Mouse (Mus musculus): Measurements from ENCODE around the gene Tmem179. TPM values are rescaled to one million over a fixed set of nuclear protein-coding genes. Genes with fewer than 3 reads are reported as not detected.

The Tmem179 gene
- polyA plus RNA-seq, 1 experiment from 2014 or later, result 0.70 TPM

DNA sequence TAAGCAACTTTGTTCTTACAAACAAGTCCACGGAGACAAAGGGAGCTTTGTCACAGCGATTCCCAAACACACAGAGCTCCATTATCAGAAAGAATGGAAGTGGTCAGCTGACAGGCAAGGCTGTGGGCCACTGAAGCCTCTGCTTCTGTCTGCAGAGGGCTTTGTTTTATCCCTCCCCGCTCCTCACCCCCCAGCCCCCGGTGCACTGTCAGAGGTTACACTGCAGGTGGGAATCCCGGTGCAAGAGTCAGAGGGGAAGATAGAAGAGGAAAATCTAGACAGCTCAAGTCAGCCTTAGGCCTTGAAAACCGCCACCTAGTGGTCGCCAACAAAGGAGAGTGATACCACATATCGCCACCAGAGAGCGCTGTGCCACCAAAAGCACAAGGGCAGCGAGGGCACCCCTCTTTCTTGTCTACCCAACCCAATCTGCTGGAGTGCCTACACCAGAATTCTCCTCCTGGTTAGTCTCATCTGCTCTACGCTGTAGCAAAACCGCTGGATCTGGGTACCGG is 35.4 kb upstream of the Tmem179 start:
- ATAC-seq (ENCODE audit: extremely low read depth, insufficient number of reproducible peaks, low FRiP score, low TSS enrichment), result no peak
- Histone ChIP-seq H3K9me3 (no peaks in the 10 kb centered on the region), H3K4me2 (no peak overlapping the region; the same call in 1 of the 2 replicates), H3K27me3 (replicated peaks) (0 out of 2 replicates have a peak, but pooled peaks cover 12% of the 10 kb centered on the region), H3K9ac (peak overlapping the region; percentile 40; the same call in 1 of the 2 replicates), H3K36me3 (no peaks in the 10 kb centered on the region), H3K4me3 (no peak overlapping the region), H3K4me1 (peaks cover 3% of the 10 kb centered on the region; the same call in 1 of the 2 replicates), H3K27ac (replicated peaks) (no peak overlapping the region)
- 10% methylated on average over 13 of the region's 13 CpGs for WGBS

DNA sequence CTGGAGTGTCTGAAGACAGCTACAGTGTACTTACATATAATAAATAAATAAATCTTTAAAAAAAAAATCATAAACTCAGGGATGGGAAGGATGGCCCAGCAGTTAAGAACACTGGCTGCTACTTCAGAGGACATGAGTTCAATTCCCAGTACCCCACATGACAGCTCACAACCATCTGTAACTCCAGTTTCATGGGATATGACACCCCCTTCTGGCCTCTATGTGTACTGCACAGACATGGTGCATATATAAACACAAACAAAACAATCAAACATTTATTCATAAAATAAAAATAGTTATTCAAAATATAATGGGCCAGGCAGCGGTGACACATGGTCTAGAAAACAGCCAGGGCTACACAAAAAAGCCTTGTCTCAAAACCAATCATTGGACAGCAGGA is 32.7 kb upstream of the Tmem179 start:
- Histone ChIP-seq H3K9me3 (no peaks in the 10 kb centered on the region), H3K36me3 (no peaks in the 10 kb centered on the region), H3K9ac (no peak overlapping the region), H3K4me2 (no peak overlapping the region), H3K27ac (replicated peaks) (no peak overlapping the region), H3K4me1 (peaks cover 10% of the 10 kb centered on the region), H3K4me3 (no peak overlapping the region), H3K27me3 (replicated peaks) (0 out of 2 replicates have a peak, but pooled peaks cover 11% of the 10 kb centered on the region)
- no peak for ATAC-seq (ENCODE audit: extremely low read depth, insufficient number of reproducible peaks, low FRiP score, low TSS enrichment)
- WGBS, result 93% methylated on average over 1 of the region's 1 CpGs

DNA sequence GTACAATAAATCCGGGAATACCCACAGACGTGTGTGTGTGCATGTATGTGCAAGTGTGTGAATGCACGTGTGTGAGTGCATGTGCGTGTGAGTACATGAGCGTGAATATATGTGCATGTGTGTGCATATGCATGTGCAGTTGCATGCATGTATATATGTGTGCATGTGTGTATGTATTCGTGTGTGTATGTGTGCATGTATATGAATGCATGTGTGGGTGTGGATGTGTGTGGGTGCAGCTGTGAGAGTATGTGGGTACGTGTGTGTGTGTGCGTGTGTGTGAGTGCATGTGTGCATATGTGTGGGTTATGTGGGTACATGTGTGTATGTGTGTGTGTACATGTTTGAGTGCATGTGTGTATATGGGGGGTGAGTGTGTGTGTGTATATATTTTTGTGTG is 29.6 kb upstream of the Tmem179 start:
- H3K4me2 ChIP-seq, result no peak overlapping the region
- H3K36me3 ChIP-seq, result no peaks in the 10 kb centered on the region
- no peak overlapping the region for H3K4me3 ChIP-seq
- 85% methylated on average over 8 of the region's 8 CpGs for WGBS
- no peaks in the 10 kb centered on the region for H3K27me3 ChIP-seq (replicated peaks)
- no peak overlapping the region for H3K9ac ChIP-seq
- no peak overlapping the region for H3K27ac ChIP-seq (replicated peaks)
- H3K9me3 ChIP-seq, result no peaks in the 10 kb centered on the region
- no peak for ATAC-seq (ENCODE audit: extremely low read depth, insufficient number of reproducible peaks, low FRiP score, low TSS enrichment)
- peaks cover 17% of the 10 kb centered on the region for H3K4me1 ChIP-seq

DNA sequence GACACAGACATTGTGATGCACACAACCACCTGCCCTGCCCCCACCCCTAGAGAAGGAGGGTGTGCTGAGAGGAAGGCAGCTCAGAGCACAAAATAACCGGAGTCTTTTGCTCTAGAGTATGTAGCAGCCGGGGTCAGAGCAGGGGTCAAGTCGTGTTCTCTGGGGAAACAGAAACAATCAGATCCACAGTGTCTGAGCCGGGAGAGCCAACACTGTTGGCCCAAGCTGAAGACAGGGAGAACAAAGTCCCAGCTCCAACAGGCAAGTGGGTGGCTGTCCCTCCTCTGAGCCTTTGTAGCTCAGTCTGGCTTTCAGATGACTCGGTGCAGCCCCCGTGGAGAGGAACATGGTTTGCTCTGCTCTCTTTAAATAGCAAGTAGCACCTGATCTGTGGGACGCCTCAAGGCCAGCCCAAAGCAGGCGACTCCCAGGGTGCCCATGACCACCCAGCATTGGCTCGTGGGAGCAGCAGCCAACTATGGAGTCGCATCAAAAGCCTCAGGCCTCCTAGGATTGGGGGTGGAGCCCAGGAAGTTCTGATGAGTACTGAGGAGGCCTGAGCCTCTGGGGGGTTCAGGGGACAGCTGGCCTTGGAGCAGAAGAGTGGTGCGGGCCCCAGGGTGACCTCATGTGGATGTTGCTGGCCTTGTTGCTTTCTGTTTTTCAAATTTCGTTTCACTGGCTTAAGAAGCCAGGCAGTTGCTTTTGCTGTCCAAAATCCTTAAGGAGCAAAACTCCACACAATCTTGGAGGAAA is 28.6 kb upstream of the Tmem179 start:
- no peak overlapping the region; the same call in 1 of the 2 replicates for H3K9ac ChIP-seq
- H3K4me1 ChIP-seq, result peaks cover 22% of the 10 kb centered on the region
- no peak overlapping the region for H3K4me3 ChIP-seq
- no peaks in the 10 kb centered on the region for H3K9me3 ChIP-seq
- H3K4me2 ChIP-seq, result no peak overlapping the region
- 36% methylated on average over 12 of the region's 12 CpGs for WGBS
- peaks cover 3% of the 10 kb centered on the region; the same call in 1 of the 2 replicates for H3K27me3 ChIP-seq (replicated peaks)
- ATAC-seq (ENCODE audit: extremely low read depth, insufficient number of reproducible peaks, low FRiP score, low TSS enrichment), result no peak
- no peak overlapping the region for H3K27ac ChIP-seq (replicated peaks)
- H3K36me3 ChIP-seq, result no peaks in the 10 kb centered on the region

DNA sequence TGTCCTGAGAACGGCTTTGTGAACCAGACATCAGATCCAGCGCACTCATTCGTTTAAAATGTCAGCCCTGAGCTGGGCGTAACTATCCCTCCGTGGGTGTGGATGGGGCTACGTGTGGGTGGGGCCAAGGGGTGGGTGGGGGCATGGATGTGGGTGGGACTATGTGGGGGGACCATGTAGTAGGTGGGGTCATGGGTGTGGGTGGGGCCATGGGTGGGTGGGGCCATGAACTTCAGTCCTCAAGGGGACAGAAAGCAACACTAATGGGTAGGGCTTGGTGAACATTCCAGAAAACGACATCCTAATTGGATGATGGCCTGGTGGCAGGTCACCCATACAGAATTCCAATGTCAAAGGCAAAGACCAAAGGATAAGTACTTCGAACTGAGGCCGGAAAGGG is 27.4 kb upstream of the Tmem179 start:
- WGBS, result 65% methylated on average over 9 of the region's 9 CpGs
- H3K4me3 ChIP-seq, result no peak overlapping the region
- ATAC-seq (ENCODE audit: extremely low read depth, insufficient number of reproducible peaks, low FRiP score, low TSS enrichment), result no peak
- peaks cover 22% of the 10 kb centered on the region for H3K4me1 ChIP-seq
- no peak overlapping the region for H3K4me2 ChIP-seq
- peaks cover 10% of the 10 kb centered on the region for H3K27me3 ChIP-seq (replicated peaks)
- no peak overlapping the region for H3K27ac ChIP-seq (replicated peaks)
- H3K9ac ChIP-seq, result no peak overlapping the region
- no peaks in the 10 kb centered on the region for H3K36me3 ChIP-seq
- H3K9me3 ChIP-seq, result no peaks in the 10 kb centered on the region

DNA sequence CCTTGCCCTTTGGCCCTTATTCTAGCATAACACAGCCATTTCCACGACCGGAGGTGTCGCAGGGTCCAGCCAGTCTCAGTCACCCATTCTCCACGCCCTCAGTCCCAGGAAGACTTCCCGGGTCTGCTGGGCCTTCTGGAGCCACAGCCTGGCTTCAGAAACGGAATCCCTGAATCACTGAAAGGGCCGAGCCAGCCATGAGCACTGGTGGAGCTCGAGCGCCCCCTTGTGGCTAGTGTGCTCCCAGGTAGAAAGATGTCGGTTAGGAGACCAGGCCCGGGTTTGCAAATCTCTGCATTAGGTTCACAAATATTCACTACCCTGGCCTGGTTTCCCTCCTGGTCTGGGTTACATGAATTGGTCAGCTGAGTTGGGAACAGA is 26.4 kb upstream of the Tmem179 start:
- 7% methylated on average over 11 of the region's 11 CpGs for WGBS
- no peaks in the 10 kb centered on the region for H3K9me3 ChIP-seq
- H3K4me2 ChIP-seq, result no peak overlapping the region
- H3K4me1 ChIP-seq, result peaks cover 22% of the 10 kb centered on the region
- H3K27ac ChIP-seq (replicated peaks), result no peak overlapping the region
- no peak overlapping the region for H3K4me3 ChIP-seq
- H3K36me3 ChIP-seq, result no peaks in the 10 kb centered on the region
- peaks cover 20% of the 10 kb centered on the region for H3K27me3 ChIP-seq (replicated peaks)
- ATAC-seq (ENCODE audit: extremely low read depth, insufficient number of reproducible peaks, low FRiP score, low TSS enrichment), result no peak
- 0 out of 2 replicates have a peak overlapping the region, but pooled peaks have one; percentile 0 for H3K9ac ChIP-seq

DNA sequence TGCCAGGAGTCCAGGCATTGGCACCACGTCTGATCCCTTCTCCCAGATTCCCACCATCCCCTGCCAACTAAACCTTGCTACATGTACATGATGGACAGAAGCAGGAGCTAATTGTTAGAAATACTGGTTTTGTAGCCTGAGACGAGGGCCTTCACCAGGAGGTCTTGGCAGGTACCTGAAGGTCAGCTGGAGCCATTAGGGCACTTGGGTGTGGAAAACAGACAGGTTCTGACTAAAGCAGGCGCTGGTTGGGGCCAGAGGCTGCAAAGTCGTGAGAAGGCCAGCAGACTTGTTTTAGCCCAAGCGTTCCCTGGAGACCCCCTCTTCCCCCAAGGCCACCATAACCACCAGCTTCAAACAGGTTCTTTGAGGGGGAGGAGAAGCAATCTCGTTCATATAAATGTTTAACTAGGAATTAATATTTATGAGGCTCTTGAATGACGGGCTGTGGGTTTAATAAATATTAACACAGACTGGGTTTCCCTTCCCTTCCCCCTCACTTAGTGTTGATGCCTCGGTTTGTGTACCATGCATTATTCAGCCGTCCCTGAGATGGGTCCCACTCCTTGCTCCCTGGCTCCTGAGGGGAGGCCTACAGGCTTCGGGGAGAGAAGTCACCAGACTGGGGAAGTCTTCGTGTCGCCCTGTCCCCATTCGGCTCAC is 25.8 kb upstream of the Tmem179 start:
- Histone ChIP-seq H3K9me3 (no peaks in the 10 kb centered on the region), H3K4me3 (no peak overlapping the region), H3K27ac (replicated peaks) (no peak overlapping the region), H3K4me2 (no peak overlapping the region), H3K27me3 (replicated peaks) (peaks cover 26% of the 10 kb centered on the region), H3K9ac (0 out of 2 replicates have a peak overlapping the region, but pooled peaks have one; percentile 0), H3K36me3 (no peaks in the 10 kb centered on the region), H3K4me1 (peaks cover 22% of the 10 kb centered on the region)
- 72% methylated on average over 13 of the region's 13 CpGs for WGBS
- no peak for ATAC-seq (ENCODE audit: extremely low read depth, insufficient number of reproducible peaks, low FRiP score, low TSS enrichment)

DNA sequence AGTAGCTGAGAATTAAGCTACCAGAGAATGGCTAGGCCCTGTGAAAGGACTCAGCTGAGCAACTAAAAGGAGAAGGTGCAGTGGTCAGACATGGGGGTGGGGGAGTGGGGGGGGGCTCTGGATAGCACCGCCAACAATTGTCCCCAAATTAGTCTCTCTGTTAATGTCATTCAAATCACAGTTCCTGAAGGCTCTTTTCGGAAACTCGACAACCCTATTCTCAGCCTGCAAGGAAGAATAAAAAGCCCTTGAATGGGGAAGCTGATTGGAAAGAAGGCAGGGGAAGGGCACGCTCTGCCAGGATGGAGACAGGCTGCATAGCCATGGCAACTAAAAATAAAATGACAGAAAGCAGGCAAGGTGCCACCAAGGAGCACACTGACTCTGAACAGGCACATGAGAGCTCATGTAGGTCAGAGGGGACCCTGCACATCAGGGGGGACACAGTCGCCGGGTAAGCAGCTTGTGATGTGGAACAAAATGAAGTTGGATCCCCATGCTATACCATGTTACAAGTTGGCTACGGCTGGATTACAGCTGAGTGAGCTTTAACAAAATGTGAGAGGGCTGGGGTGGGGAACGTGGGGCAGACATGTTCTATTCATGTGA is 25.0 kb upstream of the Tmem179 start:
- H3K27ac ChIP-seq (replicated peaks), result no peak overlapping the region
- H3K4me1 ChIP-seq, result peaks cover 22% of the 10 kb centered on the region
- H3K9me3 ChIP-seq, result no peaks in the 10 kb centered on the region
- no peaks in the 10 kb centered on the region for H3K36me3 ChIP-seq
- no peak for ATAC-seq (ENCODE audit: extremely low read depth, insufficient number of reproducible peaks, low FRiP score, low TSS enrichment)
- H3K27me3 ChIP-seq (replicated peaks), result peaks cover 34% of the 10 kb centered on the region
- no peak overlapping the region for H3K4me3 ChIP-seq
- no peak overlapping the region for H3K4me2 ChIP-seq
- 54% methylated on average over 8 of the region's 8 CpGs for WGBS
- no peak overlapping the region for H3K9ac ChIP-seq

DNA sequence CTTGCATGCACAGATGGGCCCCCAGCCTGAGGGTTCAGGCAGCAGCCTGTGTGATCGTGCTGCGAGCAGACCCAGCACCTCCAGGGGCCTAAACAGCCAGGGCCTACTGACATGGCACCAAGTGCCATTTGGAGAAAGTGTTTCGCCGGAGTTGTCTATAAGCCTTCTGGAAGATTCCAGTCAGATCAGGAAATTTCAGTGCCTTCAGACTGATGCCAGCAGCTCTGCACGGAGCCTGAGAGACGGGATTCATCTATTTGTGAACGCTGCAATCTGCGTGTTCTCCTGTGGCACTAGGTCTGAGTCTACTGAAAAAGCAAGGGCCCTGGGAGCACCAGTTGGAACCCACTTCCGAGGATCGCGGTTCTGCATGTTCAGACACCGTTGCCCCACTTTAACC is 23.8 kb upstream of the Tmem179 start:
- Histone ChIP-seq H3K9ac (no peak overlapping the region), H3K27ac (replicated peaks) (no peak overlapping the region), H3K9me3 (no peaks in the 10 kb centered on the region), H3K4me1 (peaks cover 21% of the 10 kb centered on the region), H3K27me3 (replicated peaks) (peaks cover 35% of the 10 kb centered on the region), H3K4me2 (no peak overlapping the region), H3K4me3 (no peak overlapping the region), H3K36me3 (no peaks in the 10 kb centered on the region)
- WGBS, result 83% methylated on average over 12 of the region's 12 CpGs
- no peak for ATAC-seq (ENCODE audit: extremely low read depth, insufficient number of reproducible peaks, low FRiP score, low TSS enrichment)

DNA sequence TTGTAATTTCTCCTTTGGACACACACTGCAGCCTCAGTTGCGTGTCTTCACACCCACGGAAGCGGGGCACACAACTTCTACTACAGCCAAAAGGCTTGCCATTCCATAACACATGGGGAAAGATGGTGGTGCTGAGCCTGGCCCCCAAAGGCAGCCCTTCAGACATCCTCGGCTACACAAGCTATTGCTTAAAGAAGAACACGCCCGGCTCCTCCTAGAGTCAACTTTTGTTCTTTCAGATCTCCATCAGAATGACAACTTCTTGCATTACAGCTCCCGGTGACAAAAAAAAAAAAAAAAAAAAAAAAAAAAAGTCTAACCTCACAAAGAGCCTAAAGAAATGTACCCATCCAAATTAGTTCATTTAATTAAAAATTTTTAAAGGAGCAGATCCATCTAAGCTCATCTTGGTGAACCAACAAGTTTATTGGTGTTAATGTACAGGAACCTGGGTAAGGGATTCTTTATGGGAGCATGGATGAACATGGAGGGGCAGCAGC is 23.0 kb upstream of the Tmem179 start:
- Histone ChIP-seq H3K36me3 (no peaks in the 10 kb centered on the region), H3K9me3 (no peaks in the 10 kb centered on the region), H3K4me1 (peaks cover 15% of the 10 kb centered on the region), H3K27ac (replicated peaks) (no peak overlapping the region), H3K9ac (no peak overlapping the region), H3K4me2 (no peak overlapping the region), H3K27me3 (replicated peaks) (peaks cover 43% of the 10 kb centered on the region), H3K4me3 (no peak overlapping the region)
- no peak for ATAC-seq (ENCODE audit: extremely low read depth, insufficient number of reproducible peaks, low FRiP score, low TSS enrichment)
- 86% methylated on average over 7 of the region's 7 CpGs for WGBS

DNA sequence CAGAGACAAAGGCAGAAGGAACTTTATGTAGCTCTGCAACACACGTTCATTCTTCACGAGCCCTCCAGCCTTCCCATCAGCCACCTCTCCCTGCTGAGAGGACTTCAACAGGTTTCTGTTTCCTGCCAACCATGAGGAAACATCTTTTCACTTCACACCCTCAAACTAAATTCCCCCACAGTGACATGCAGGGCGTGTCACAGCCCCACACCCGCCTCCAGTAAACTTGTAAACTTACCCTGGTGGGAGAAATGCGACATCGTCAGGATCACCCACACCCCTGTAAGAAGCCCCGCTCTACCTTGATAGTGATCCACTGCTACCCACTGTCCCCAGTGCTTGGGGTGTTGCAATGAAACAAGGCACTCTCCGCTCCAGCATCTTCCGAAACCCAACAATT is 21.8 kb upstream of the Tmem179 start:
- H3K27ac ChIP-seq (replicated peaks), result no peak overlapping the region
- 72% methylated on average over 9 of the region's 9 CpGs for WGBS
- peaks cover 15% of the 10 kb centered on the region for H3K4me1 ChIP-seq
- ATAC-seq (ENCODE audit: extremely low read depth, insufficient number of reproducible peaks, low FRiP score, low TSS enrichment), result no peak
- peaks cover 53% of the 10 kb centered on the region for H3K27me3 ChIP-seq (replicated peaks)
- no peak overlapping the region for H3K4me2 ChIP-seq
- no peaks in the 10 kb centered on the region for H3K36me3 ChIP-seq
- no peak overlapping the region for H3K9ac ChIP-seq
- H3K4me3 ChIP-seq, result no peak overlapping the region
- no peaks in the 10 kb centered on the region for H3K9me3 ChIP-seq

All from heart, embryonic 13.5 days (tissue).